Mouse (Mus musculus): ENCODE measurements around the gene March10. TPM values are rescaled to one million over a fixed set of nuclear protein-coding genes. Genes with fewer than 3 reads are reported as not detected.

March10 gene
- polyA plus RNA-seq, 1 experiment from 2014 or later = not detected

DNA sequence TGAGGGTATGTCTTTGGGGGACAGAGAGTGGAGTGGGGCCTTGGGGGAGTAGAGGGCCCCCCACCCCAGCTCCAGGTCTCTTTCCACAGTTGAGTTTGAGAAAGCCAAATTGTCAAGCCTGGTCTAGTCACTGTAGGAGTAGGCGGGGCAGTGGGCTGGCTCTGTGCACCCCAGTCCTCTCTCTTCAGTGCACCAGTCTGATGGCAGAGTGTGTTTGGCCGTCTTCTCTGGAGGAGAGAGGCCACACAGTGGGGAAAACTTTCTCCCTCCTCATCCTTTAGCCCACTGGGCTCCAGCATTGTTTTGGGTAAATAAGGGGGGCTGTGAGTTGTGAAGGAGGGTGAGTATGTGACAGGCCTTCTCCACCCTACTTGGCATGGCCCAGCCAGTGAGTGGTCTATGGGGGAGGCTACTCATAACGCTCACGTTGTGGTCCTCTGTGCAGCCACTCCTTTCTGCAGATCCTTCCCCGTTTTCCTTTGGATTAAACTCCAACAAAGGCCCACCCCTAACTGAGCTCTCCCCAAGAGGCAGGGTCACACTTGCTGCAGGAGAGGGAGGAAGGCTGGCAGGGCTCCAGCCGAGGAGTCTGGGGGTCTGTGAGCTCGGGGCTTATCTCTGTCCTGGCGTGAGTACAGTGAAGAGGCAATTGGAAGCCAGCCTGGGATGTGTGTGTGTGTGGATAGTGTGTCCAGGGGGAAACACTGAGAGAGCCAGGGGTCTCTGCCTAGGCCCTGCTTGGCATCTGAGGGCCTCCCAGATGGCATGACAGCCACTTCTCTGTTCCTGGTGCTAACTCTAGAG lies 122.5 kb downstream of the March10 start:
- Histone ChIP-seq H3K4me1 (0 out of 2 replicates have a peak, but pooled peaks cover 11% of the 10 kb centered on the region), H3K27me3 (ENCODE audit: low read depth, poor library complexity, severe bottlenecking) (no peaks in the 10 kb centered on the region), H3K27ac (no peak overlapping the region), H3K9me3 (replicated peaks) (no peaks in the 10 kb centered on the region), H3K4me3 (no peak overlapping the region), H3K36me3 (peaks cover 88% of the 10 kb centered on the region)
- WGBS = 81% methylated on average over 8 of the region's 8 CpGs
- no peak for DNase-seq (ENCODE audit: low spot score)

DNA sequence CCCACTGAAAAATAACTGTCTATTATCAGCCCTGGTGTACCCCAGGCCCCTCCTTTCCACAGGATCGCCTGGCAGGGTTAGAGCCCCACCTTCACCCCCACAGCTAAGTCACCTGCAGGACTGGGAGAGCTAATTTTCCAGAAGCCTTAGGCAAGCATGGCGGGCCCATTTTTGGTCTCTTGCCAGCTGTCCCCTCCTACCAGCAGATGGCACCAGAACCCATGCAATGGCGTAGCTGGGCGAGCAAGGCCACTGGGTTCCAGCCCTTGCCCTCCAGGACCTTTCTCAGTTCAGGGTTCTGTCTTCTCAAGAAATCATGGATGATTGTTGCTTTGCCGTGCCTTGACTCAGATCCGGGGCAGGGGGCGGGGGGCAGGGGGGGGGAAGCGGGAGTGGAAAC lies 124.1 kb downstream of the March10 start:
- 74% methylated on average over 8 of the region's 8 CpGs for WGBS
- no peaks in the 10 kb centered on the region for H3K27me3 ChIP-seq (ENCODE audit: low read depth, poor library complexity, severe bottlenecking)
- no peak overlapping the region for H3K4me3 ChIP-seq
- peaks cover 17% of the 10 kb centered on the region; the same call in 1 of the 2 replicates for H3K4me1 ChIP-seq
- peak; percentile 61 for DNase-seq (ENCODE audit: low spot score)
- no peak overlapping the region for H3K27ac ChIP-seq
- H3K9me3 ChIP-seq (replicated peaks) = no peaks in the 10 kb centered on the region
- H3K36me3 ChIP-seq = peaks cover 88% of the 10 kb centered on the region

DNA sequence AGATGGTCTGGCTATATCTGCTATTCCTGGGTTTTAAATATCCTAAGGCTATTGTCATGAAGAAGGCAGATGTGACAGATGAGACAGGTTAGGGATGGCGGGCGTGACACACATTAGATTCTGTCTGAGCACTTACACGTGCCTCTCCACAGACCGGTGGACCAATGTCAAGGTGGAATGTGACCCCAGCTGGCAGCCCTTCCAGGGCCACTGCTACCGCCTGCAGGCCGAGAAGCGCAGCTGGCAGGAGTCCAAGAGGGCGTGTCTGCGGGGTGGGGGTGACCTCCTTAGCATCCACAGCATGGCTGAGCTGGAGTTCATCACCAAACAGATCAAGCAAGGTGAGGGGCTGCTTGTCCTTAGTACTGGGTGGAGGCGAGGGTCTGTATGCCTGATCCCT lies 124.8 kb downstream of the March10 start:
- H3K9me3 ChIP-seq (replicated peaks) = no peaks in the 10 kb centered on the region
- peaks cover 17% of the 10 kb centered on the region; the same call in 1 of the 2 replicates for H3K4me1 ChIP-seq
- no peaks in the 10 kb centered on the region for H3K27me3 ChIP-seq (ENCODE audit: low read depth, poor library complexity, severe bottlenecking)
- no peak overlapping the region for H3K27ac ChIP-seq
- 64% methylated on average over 10 of the region's 10 CpGs for WGBS
- H3K4me3 ChIP-seq = no peak overlapping the region
- peaks cover 88% of the 10 kb centered on the region for H3K36me3 ChIP-seq
- DNase-seq (ENCODE audit: low spot score) = peak; percentile 56

DNA sequence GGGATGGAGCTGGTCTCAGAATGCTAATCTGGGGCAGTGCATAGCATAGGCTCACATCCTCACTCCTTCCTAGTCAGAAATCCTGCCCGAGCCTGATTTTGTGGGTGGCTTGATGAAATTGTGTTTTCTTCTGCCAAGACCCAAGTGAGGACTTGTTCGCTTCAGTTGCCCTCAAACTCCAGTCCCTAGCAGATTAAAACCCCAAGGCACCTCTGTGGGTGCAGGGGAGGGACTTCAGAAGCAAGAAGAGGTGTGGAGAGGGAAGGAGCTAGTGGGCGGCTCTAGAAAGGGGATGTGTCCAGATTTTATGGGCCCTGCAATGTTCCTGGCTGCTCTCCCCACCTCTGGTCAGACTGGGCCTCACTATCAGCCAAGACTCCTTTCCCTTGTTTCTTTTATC lies 125.4 kb downstream of the March10 start:
- no peaks in the 10 kb centered on the region for H3K9me3 ChIP-seq (replicated peaks)
- H3K4me3 ChIP-seq = no peak overlapping the region
- H3K27ac ChIP-seq = no peak overlapping the region
- H3K4me1 ChIP-seq = peaks cover 17% of the 10 kb centered on the region; the same call in 1 of the 2 replicates
- peaks cover 88% of the 10 kb centered on the region for H3K36me3 ChIP-seq
- DNase-seq (ENCODE audit: low spot score) = peak; percentile 26
- H3K27me3 ChIP-seq (ENCODE audit: low read depth, poor library complexity, severe bottlenecking) = no peaks in the 10 kb centered on the region
- 85% methylated on average over 3 of the region's 3 CpGs for WGBS

DNA sequence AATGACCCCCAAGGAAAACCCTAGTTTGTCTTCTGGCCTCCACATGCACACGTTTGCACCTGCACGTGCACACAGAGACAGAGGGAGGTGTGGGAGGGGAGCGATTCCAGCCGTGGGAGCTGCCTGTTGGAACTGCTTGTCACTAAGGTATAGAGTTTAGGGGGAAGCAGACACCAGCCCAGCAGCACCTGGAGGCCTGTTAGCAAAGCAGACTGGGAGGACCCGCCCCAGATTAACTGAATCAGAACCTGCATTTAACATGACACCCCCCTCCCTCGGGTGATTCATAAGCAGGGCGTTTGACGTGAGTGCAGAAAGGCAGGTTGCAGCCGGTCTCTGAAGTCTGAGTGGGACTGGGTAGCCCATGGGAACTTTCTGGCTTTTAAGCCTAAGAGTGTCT lies 126.6 kb downstream of the March10 start:
- peak; percentile 28 for DNase-seq (ENCODE audit: low spot score)
- H3K4me1 ChIP-seq = peaks cover 17% of the 10 kb centered on the region; the same call in 1 of the 2 replicates
- H3K4me3 ChIP-seq = no peak overlapping the region
- peaks cover 91% of the 10 kb centered on the region for H3K36me3 ChIP-seq
- 71% methylated on average over 9 of the region's 9 CpGs for WGBS
- no peak overlapping the region for H3K27ac ChIP-seq
- no peaks in the 10 kb centered on the region for H3K27me3 ChIP-seq (ENCODE audit: low read depth, poor library complexity, severe bottlenecking)
- no peaks in the 10 kb centered on the region for H3K9me3 ChIP-seq (replicated peaks)

DNA sequence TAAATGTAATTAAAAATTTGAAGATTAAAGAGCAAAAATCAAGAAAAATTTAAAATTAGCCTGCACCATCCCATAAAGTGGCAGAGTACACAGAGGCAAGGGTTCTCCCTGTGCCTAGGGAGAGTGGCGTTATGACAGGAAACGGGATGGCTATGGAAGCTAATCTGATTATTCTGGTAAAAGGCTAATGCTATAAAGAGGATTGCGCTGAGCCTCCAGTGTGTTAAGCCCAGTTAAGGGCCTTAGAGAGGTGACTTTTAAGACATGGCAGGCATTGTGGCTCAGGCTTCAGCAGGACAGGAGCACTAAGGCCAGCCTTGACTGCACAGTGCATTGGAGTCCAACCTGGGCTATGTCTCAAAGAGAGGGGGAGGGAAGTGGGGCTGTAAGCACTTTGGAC lies 129.4 kb downstream of the March10 start:
- Histone ChIP-seq H3K4me1 (peaks cover 17% of the 10 kb centered on the region; the same call in 1 of the 2 replicates), H3K36me3 (peaks cover 68% of the 10 kb centered on the region), H3K9me3 (replicated peaks) (no peaks in the 10 kb centered on the region), H3K27ac (no peak overlapping the region), H3K27me3 (ENCODE audit: low read depth, poor library complexity, severe bottlenecking) (no peaks in the 10 kb centered on the region), H3K4me3 (no peak overlapping the region)
- no peak for DNase-seq (ENCODE audit: low spot score)
- WGBS = 95% methylated on average over 3 of the region's 3 CpGs

DNA sequence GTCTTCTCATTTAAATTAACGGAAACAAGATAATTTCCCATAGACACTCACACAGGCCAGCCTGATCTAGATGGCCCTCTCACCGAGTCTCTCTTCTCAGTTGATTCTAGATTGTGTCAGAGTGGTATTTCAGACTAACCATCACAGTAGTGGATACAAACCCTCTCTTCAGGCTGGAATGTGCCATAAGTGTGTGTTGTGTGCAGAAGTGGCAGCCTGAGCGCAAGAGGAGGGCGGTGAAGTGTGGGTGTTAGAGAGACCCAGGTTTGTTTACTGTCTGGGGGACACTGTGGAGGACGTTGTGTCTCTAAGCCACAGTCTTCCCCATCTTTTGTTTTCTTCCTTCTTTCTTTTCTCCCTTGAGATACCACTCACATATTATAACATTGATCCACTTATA lies 133.0 kb downstream of the March10 start:
- DNase-seq (ENCODE audit: low spot score) = no peak
- peaks cover 62% of the 10 kb centered on the region for H3K36me3 ChIP-seq
- WGBS = 91% methylated on average over 5 of the region's 5 CpGs

DNA sequence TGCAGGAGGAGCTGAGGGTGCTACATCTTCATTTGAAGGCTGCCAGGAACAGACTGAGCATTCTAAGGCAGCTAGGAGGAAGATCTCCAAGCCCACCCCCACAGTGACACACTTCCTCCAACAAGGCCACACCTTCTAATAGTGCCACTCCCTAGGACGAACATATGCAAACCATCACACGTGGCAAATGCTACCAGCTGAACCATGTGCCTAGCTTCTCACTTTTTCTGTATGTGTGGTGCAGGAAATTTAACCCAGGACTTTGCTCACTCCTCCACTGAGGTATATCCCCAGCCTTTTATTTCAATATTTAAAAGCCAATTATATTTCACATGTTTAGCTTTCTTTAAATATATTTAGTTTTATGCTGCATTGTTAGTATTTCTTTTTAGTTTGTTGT lies 135.4 kb downstream of the March10 start:
- H3K27me3 ChIP-seq (ENCODE audit: low read depth, poor library complexity, severe bottlenecking) = no peaks in the 10 kb centered on the region
- H3K4me3 ChIP-seq = no peak overlapping the region
- 81% methylated on average over 2 of the region's 2 CpGs for WGBS
- peaks cover 59% of the 10 kb centered on the region for H3K36me3 ChIP-seq
- DNase-seq (ENCODE audit: low spot score) = no peak
- H3K4me1 ChIP-seq = no peaks in the 10 kb centered on the region
- no peaks in the 10 kb centered on the region for H3K9me3 ChIP-seq (replicated peaks)
- H3K27ac ChIP-seq = no peak overlapping the region

More for the DNA sequence above, 133.0 kb downstream of the March10 start:
- H3K4me1 ChIP-seq = peaks cover 6% of the 10 kb centered on the region; the same call in 1 of the 2 replicates
- no peak overlapping the region for H3K27ac ChIP-seq
- no peaks in the 10 kb centered on the region for H3K9me3 ChIP-seq (replicated peaks)
- no peaks in the 10 kb centered on the region for H3K27me3 ChIP-seq (ENCODE audit: low read depth, poor library complexity, severe bottlenecking)
- no peak overlapping the region for H3K4me3 ChIP-seq

DNA sequence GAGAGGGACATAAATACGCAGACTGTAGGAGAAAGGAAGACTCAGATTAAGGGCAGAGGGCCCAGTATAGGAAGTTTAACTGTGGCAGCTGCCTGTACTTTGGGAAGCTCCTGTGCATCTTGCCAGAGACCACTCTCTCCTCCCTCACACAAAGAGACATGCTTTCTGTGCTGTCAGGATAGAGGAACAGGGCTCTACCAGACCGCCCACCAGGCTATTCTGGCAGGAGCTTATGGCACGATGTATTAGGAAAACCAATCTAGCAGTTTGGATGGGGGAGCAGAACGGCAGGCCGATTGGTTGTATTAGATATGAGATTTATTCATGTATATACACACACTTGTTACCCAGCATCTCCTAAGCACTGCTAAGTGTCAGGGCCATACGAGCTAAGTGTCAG lies 138.8 kb downstream of the March10 start:
- H3K4me1 ChIP-seq = peaks cover 30% of the 10 kb centered on the region
- peaks cover 64% of the 10 kb centered on the region for H3K36me3 ChIP-seq
- no peak for DNase-seq (ENCODE audit: low spot score)
- no peaks in the 10 kb centered on the region for H3K27me3 ChIP-seq (ENCODE audit: low read depth, poor library complexity, severe bottlenecking)
- WGBS = 91% methylated on average over 6 of the region's 6 CpGs
- H3K4me3 ChIP-seq = no peak overlapping the region
- H3K9me3 ChIP-seq (replicated peaks) = no peaks in the 10 kb centered on the region
- H3K27ac ChIP-seq = no peak overlapping the region

DNA sequence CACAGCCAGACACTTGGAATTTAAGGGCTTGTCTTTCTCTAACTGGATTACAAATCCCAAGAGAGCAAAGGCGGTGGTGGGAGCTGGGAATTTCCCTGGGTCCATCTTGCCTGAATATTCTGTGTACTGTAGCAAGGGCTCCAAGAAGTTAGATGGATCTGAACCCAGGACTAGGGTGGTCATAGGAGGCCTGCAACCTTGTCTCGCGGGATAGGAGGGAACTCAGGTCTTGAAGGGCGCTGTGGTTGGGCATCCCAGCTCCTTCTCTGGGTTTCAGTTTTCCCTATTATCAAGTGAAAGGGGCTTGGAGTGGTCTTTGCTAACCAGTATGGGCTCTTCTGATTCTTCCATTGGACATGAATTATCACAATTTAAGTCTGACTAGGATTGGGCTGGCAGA lies 140.4 kb downstream of the March10 start:
- no peaks in the 10 kb centered on the region for H3K27me3 ChIP-seq (ENCODE audit: low read depth, poor library complexity, severe bottlenecking)
- H3K4me3 ChIP-seq = no peak overlapping the region
- peaks cover 61% of the 10 kb centered on the region for H3K36me3 ChIP-seq
- H3K27ac ChIP-seq = no peak overlapping the region
- H3K9me3 ChIP-seq (replicated peaks) = no peaks in the 10 kb centered on the region
- WGBS = 92% methylated on average over 4 of the region's 4 CpGs
- H3K4me1 ChIP-seq = peaks cover 47% of the 10 kb centered on the region
- DNase-seq (ENCODE audit: low spot score) = no peak

DNA sequence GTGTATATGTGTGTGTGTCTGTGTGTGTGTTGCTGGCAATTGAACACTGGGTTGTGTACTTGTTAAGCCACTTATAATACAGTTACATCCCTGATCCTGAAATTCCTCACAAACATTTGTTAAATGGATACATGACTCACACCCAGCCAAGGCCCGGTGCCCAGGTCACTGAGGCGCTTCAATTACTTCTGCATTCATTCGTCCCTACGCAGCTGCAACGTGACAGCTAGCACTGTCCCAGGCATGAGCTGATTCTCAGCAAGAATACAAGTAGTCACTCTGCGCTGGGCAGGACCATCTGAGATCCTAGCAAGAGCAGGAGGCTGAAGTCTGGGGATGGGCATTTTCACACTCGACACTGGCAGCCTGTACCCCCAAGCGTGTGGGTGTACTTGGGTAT lies 141.2 kb downstream of the March10 start:
- peaks cover 54% of the 10 kb centered on the region for H3K4me1 ChIP-seq
- WGBS = 87% methylated on average over 8 of the region's 8 CpGs
- no peaks in the 10 kb centered on the region for H3K9me3 ChIP-seq (replicated peaks)
- H3K36me3 ChIP-seq = peaks cover 53% of the 10 kb centered on the region
- peak overlapping the region; percentile 20; the same call in 1 of the 2 replicates for H3K27ac ChIP-seq
- no peak for DNase-seq (ENCODE audit: low spot score)
- no peak overlapping the region for H3K4me3 ChIP-seq
- no peaks in the 10 kb centered on the region for H3K27me3 ChIP-seq (ENCODE audit: low read depth, poor library complexity, severe bottlenecking)

DNA sequence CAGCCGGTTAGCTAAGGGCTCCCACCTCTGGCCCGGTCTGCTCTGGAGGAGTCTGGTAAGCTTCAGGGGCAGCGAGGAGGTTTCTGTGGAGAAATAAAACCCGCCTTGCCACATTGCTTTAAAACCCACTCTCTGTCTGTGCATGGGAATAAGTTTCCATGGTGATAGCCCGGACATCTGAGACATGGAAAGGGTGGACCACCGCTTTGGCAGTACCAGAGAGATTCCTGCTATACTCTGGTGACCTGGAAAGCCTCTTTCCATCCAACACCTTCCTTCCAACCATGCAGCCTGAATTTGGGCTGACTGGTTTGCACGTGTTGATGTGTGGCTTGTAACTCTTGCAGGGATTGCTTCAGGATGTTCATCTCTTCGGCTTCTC lies 142.9 kb downstream of the March10 start:
- WGBS = 30% methylated on average over 8 of the region's 8 CpGs
- no peaks in the 10 kb centered on the region for H3K27me3 ChIP-seq (ENCODE audit: low read depth, poor library complexity, severe bottlenecking)
- H3K36me3 ChIP-seq = peaks cover 51% of the 10 kb centered on the region
- peaks cover 54% of the 10 kb centered on the region for H3K4me1 ChIP-seq
- H3K9me3 ChIP-seq (replicated peaks) = no peaks in the 10 kb centered on the region
- H3K4me3 ChIP-seq = peak overlapping the region; percentile 16
- peak overlapping the region; percentile 68 for H3K27ac ChIP-seq
- no peak for DNase-seq (ENCODE audit: low spot score)

DNA sequence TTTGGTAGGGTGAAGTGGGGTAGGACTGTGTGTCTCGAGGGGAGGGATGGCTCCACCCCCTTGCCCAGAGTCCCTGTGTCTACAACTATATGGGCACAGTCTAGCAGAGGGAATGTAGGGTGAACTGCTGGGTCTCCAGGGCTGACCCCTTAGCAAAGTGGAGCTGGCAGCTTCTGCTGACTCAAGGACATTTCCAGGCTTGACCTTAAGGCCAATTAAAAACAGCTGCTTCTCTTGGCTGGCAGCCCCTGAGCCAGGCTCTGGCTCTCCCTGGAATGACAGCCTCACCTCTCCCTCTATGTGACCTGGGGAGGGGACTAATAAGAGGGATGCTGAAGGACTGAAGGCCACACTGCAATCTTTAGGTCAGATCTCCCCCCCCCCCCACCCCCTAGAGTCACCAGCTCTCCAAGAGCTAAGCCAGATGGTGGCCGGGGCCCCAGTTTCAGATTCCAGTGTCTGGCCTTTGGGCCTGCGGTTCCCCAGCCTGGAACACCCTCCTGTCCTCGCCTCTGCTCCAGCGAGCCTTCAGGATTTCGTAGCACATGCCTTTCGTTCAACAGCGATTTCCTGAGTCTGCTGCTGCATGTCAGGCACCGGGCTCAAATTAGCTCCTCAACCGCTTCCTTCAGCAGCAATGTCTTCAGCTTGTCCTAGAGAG lies 143.4 kb downstream of the March10 start:
- 12% methylated on average over 10 of the region's 10 CpGs for WGBS
- peak; percentile 72 for DNase-seq (ENCODE audit: low spot score)
- Histone ChIP-seq H3K27me3 (ENCODE audit: low read depth, poor library complexity, severe bottlenecking) (no peaks in the 10 kb centered on the region), H3K9me3 (replicated peaks) (no peaks in the 10 kb centered on the region), H3K4me1 (peaks cover 54% of the 10 kb centered on the region), H3K36me3 (peaks cover 48% of the 10 kb centered on the region), H3K27ac (peak overlapping the region; percentile 68), H3K4me3 (peak overlapping the region; percentile 16)
